Mouse (Mus musculus) stomach, postnatal 0 days (tissue): ENCODE data around the gene Prkca. TPM values are rescaled to one million over a fixed set of nuclear protein-coding genes. Genes with fewer than 3 reads are reported as not detected.

ENCODE experiments used
- ATAC-seq: fragments of 200-750 bp; cut with Nextera tagmentation; 2 replicates; pipeline ENCODE4 v1.8.0; 2017; ENCODE audit not compliant: low FRiP score, low TSS enrichment
- DNase-seq: peaks from one replicate; pipeline ENCODE4 v3.0.0-alpha.2; 2016; ENCODE audit warnings: low spot score
- H3K27ac ChIP-seq: fragments of 300-500 bp; sonication (generic); replicated peaks from 2 replicates; pipeline ENCODE4 v1.5.1; 2014; ENCODE audit warnings: mild to moderate bottlenecking, control low read depth
- H3K27me3 ChIP-seq: fragments of 300-500 bp; sonication (generic); 2 replicates; pipeline ENCODE4 v1.6.1; 2014; ENCODE audit warnings: low read length; ENCODE audit not compliant: control insufficient read depth, insufficient read depth
- H3K36me3 ChIP-seq: fragments of 300-500 bp; sonication (generic); 2 replicates; pipeline ENCODE4 v1.6.1; 2014; ENCODE audit warnings: low read length, mixed read lengths; ENCODE audit not compliant: control insufficient read depth, insufficient read depth
- H3K4me1 ChIP-seq: fragments of 300-500 bp; sonication (generic); replicated peaks from 2 replicates; pipeline ENCODE4 v1.6.1; 2014; ENCODE audit warnings: antibody characterized with exemption; ENCODE audit not compliant: control insufficient read depth, insufficient read depth
- H3K4me2 ChIP-seq: fragments of 300-500 bp; sonication (generic); replicated peaks from 2 replicates; pipeline ENCODE4 v1.6.1; 2014; ENCODE audit warnings: low read depth, mild to moderate bottlenecking, control low read depth, moderate library complexity
- H3K4me3 ChIP-seq: fragments of 300-500 bp; sonication (generic); 2 replicates; pipeline ENCODE4 v1.5.1; 2014; ENCODE audit warnings: low read depth, low read length, control low read depth
- H3K9ac ChIP-seq: fragments of 300-500 bp; sonication (generic); 2 replicates; pipeline ENCODE4 v1.6.1; 2014; ENCODE audit warnings: mild to moderate bottlenecking, low read length, control low read depth, mixed read lengths
- H3K9me3 ChIP-seq: fragments of 300-500 bp; sonication (generic); 2 replicates; pipeline ENCODE4 v1.6.1; 2016; ENCODE audit warnings: low read length; ENCODE audit not compliant: control insufficient read depth
- CTCF ChIP-seq: IDR thresholded peaks from 2 replicates; pipeline ENCODE4 v1.5.1; 2016; ENCODE audit warnings: antibody characterized with exemption, low read depth, mild to moderate bottlenecking, moderate library complexity
- EP300 ChIP-seq: optimal IDR thresholded peaks from 2 replicates; pipeline ENCODE3; 2016; ENCODE audit warnings: antibody characterized with exemption
- WGBS: fragments of 180-500 bp; shearing (Covaris S2); extraction: QIAGEN DNeasy Blood & Tissue Kit; methylation state at CpG from one replicate; pipeline ENCODE4 v1.1.7; 2014; 5-methylcytosine and 5-hydroxymethylcytosine counted together
- polyA plus RNA-seq: library from polyadenylated mRNA; unstranded; fragments of >200 nt; fragmentation: Nextera tagmentation; extraction: Ambion mirVana; gene quantifications from 2 replicates; pipeline ENCODE4 v1.2.1, GENCODE M21; 2015

Gene Prkca
- polyA plus RNA-seq, 1 experiment from 2014 or later, result 3.7 TPM

- Histone ChIP-seq H3K4me1 (no peaks in the 10 kb centered on the region), H3K4me2 (no peak overlapping the region), H3K9me3 (no peaks in the 10 kb centered on the region), H3K36me3 (no peaks in the 10 kb centered on the region), H3K9ac (no peak overlapping the region), H3K4me3 (no peak overlapping the region), H3K27ac (no peak overlapping the region), H3K27me3 (no peaks in the 10 kb centered on the region)
- TF ChIP-seq CTCF (peak; percentile 82), EP300 (no peak)
- ATAC-seq (0 out of 2 replicates have a peak, but pooled peaks have one; percentile 45), DNase-seq (peak; percentile 67)
- WGBS, result 36% methylated on average over 5 of the region's 5 CpGs
Measured at GRCm38 (mm10) chr11:108128593-108128992, 215.1 kb downstream of the Prkca start.

- no peaks in the 10 kb centered on the region for H3K9me3 ChIP-seq
- no peak overlapping the region for H3K9ac ChIP-seq
- ATAC-seq, result no peak
- H3K4me3 ChIP-seq, result no peak overlapping the region
- WGBS, result 56% methylated on average over 5 of the region's 5 CpGs
- H3K4me1 ChIP-seq, result no peaks in the 10 kb centered on the region
- no peak for DNase-seq
- H3K4me2 ChIP-seq, result no peak overlapping the region
- TF ChIP-seq CTCF (no peak), EP300 (no peak)
- no peaks in the 10 kb centered on the region for H3K36me3 ChIP-seq
- no peaks in the 10 kb centered on the region for H3K27me3 ChIP-seq
- no peak overlapping the region for H3K27ac ChIP-seq
Measured at GRCm38 (mm10) chr11:108127908-108128307, 215.8 kb downstream of the Prkca start.

- no peaks in the 10 kb centered on the region for H3K4me1 ChIP-seq
- H3K36me3 ChIP-seq, result no peaks in the 10 kb centered on the region
- H3K4me2 ChIP-seq, result no peak overlapping the region
- WGBS, result 77% methylated on average over 7 of the region's 7 CpGs
- TF ChIP-seq EP300, result no peak
- no peak for TF ChIP-seq CTCF
- DNase-seq (no peak), ATAC-seq (no peak)
- H3K9me3 ChIP-seq, result no peaks in the 10 kb centered on the region
- H3K9ac ChIP-seq, result no peak overlapping the region
- H3K4me3 ChIP-seq, result no peak overlapping the region
- no peak overlapping the region for H3K27ac ChIP-seq
- no peaks in the 10 kb centered on the region for H3K27me3 ChIP-seq
Measured at GRCm38 (mm10) chr11:108122486-108122885, 221.2 kb downstream of the Prkca start.

GRCm38 (mm10) chr11:108120708-108121107 lies 223.0 kb downstream of the Prkca start:
- no peaks in the 10 kb centered on the region for H3K9me3 ChIP-seq
- H3K4me2 ChIP-seq, result no peak overlapping the region
- WGBS, result 56% methylated on average over 5 of the region's 5 CpGs
- no peaks in the 10 kb centered on the region for H3K27me3 ChIP-seq
- no peak for TF ChIP-seq EP300
- TF ChIP-seq CTCF, result no peak
- H3K36me3 ChIP-seq, result no peaks in the 10 kb centered on the region
- ATAC-seq (peak; percentile 15; the same call in 1 of the 2 replicates), DNase-seq (no peak)
- no peak overlapping the region for H3K4me3 ChIP-seq
- H3K9ac ChIP-seq, result no peak overlapping the region
- no peaks in the 10 kb centered on the region for H3K4me1 ChIP-seq
- H3K27ac ChIP-seq, result no peak overlapping the region

GRCm38 (mm10) chr11:108119785-108120184 lies 223.9 kb downstream of the Prkca start:
- WGBS, result 86% methylated on average over 3 of the region's 3 CpGs
- no peaks in the 10 kb centered on the region for H3K27me3 ChIP-seq
- no peaks in the 10 kb centered on the region for H3K4me1 ChIP-seq
- H3K27ac ChIP-seq, result no peak overlapping the region
- TF ChIP-seq EP300, result no peak
- no peak for TF ChIP-seq CTCF
- no peak overlapping the region for H3K4me3 ChIP-seq
- ATAC-seq (no peak), DNase-seq (no peak)
- H3K9me3 ChIP-seq, result no peaks in the 10 kb centered on the region
- H3K36me3 ChIP-seq, result no peaks in the 10 kb centered on the region
- no peak overlapping the region for H3K9ac ChIP-seq
- H3K4me2 ChIP-seq, result no peak overlapping the region

- no peak for ATAC-seq
- no peak overlapping the region for H3K4me2 ChIP-seq
- H3K9me3 ChIP-seq, result no peaks in the 10 kb centered on the region
- no peak for DNase-seq
- H3K27ac ChIP-seq, result no peak overlapping the region
- no peak overlapping the region for H3K4me3 ChIP-seq
- no peak for TF ChIP-seq CTCF
- TF ChIP-seq EP300, result no peak
- H3K4me1 ChIP-seq, result no peaks in the 10 kb centered on the region
- H3K27me3 ChIP-seq, result no peaks in the 10 kb centered on the region
- WGBS, result 74% methylated on average over 2 of the region's 2 CpGs
- H3K36me3 ChIP-seq, result no peaks in the 10 kb centered on the region
- H3K9ac ChIP-seq, result no peak overlapping the region
Measured at GRCm38 (mm10) chr11:108118814-108119213, 224.9 kb downstream of the Prkca start.
